Mouse (Mus musculus) heart, postnatal 0 days (tissue): ENCODE measurements around the gene Gm37240.

Experiments
- CTCF ChIP-seq: IDR thresholded peaks from 2 replicates; pipeline ENCODE4 v1.5.1; 2016; ENCODE audit warnings: antibody characterized with exemption, control low read depth, low read depth
- EP300 ChIP-seq: IDR thresholded peaks from 2 replicates; pipeline ENCODE4 v1.6.1; 2016; ENCODE audit warnings: antibody characterized with exemption, low read depth

DNA sequence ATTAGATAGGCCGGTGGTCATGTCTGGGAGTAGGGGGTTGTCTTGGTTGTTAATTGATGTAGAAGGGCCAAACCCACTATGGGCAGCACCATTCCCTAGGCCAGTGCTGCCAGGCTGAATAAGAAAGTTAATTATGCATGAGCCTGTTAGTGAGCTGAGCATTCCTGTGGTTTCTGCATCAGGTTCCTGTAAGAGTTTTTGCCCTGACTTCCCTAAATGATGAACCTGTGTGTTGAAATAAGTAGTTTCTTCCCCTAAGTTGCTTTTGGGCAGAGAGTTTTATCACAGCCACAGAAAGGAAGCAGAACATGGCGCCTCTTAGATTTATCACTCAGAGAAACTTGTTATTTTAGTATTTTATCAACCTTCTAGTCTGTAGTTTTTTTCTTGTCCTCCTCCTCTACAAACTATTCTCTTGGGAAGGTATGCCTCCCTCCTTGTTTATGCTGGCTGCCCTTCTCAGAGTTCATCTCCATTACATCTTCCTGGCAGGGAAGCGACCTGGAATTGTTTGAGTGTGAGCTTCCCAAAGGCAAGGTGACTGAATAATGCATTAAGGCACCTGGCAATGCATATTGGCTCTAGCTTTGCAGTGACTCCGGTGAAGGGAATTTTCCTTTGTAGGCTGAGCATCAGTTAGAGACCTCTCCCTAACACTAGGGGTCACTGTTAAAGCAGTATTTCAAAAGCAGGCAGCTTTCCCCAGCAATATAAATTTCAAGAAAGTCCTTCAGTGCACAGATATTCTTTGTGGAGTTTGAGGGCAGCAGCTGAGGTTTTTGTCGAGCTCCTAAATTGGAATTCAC lies 1272.1 kb downstream of the Gm37240 start:
- peak; percentile 68 for TF ChIP-seq CTCF
- no peak for TF ChIP-seq EP300
